Mouse (Mus musculus): ENCODE data around the gene Ybx3. TPM values are rescaled to one million over a fixed set of nuclear protein-coding genes. Genes with fewer than 3 reads are reported as not detected.

Gene Ybx3
- polyA plus RNA-seq, 1 experiment = 132 TPM

- H3K27ac ChIP-seq (ENCODE audit: insufficient read depth, low read depth, low read length) = no peak overlapping the region
- peaks cover 2% of the 10 kb centered on the region; the same call in 1 of the 2 replicates for H3K4me1 ChIP-seq (ENCODE audit: control insufficient read depth, insufficient read depth, insufficient read length, low read length)
- H3K36me3 ChIP-seq (ENCODE audit: control insufficient read depth, insufficient read depth, low read length) = no peaks in the 10 kb centered on the region
- H3K4me3 ChIP-seq (ENCODE audit: low read depth, low read length) = no peak overlapping the region
- TF ChIP-seq POLR2A (IDR thresholded peaks at IDR 0.05; ENCODE audit: low read depth, low read length) = no peak
- TF ChIP-seq CTCF (IDR thresholded peaks at IDR 0.05; ENCODE audit: extremely low read depth, insufficient read length, insufficient replicate concordance, low read depth, low read length) = no peak
- H3K27me3 ChIP-seq (ENCODE audit: control insufficient read depth, insufficient read depth, low read length) = no peaks in the 10 kb centered on the region
Observed at GRCm38 (mm10) chr6:131402606-131403005, 14.3 kb upstream of the Ybx3 start.

- H3K27me3 ChIP-seq (ENCODE audit: control insufficient read depth, insufficient read depth, low read length) = no peaks in the 10 kb centered on the region
- H3K4me1 ChIP-seq (ENCODE audit: control insufficient read depth, insufficient read depth, insufficient read length, low read length) = peaks cover 2% of the 10 kb centered on the region; the same call in 1 of the 2 replicates
- WGBS = 92% methylated on average over 2 of the region's 2 CpGs
- no peak overlapping the region for H3K27ac ChIP-seq (ENCODE audit: insufficient read depth, low read depth, low read length)
- TF ChIP-seq CTCF (IDR thresholded peaks at IDR 0.05; ENCODE audit: extremely low read depth, insufficient read length, insufficient replicate concordance, low read depth, low read length) = no peak
- no peak for TF ChIP-seq POLR2A (IDR thresholded peaks at IDR 0.05; ENCODE audit: low read depth, low read length)
- H3K36me3 ChIP-seq (ENCODE audit: control insufficient read depth, insufficient read depth, low read length) = no peaks in the 10 kb centered on the region
- no peak overlapping the region for H3K4me3 ChIP-seq (ENCODE audit: low read depth, low read length)
Observed at GRCm38 (mm10) chr6:131401259-131401658, 13.0 kb upstream of the Ybx3 start.

GRCm38 (mm10) chr6:131396650-131397049, 8.4 kb upstream of the Ybx3 start:
- H3K27me3 ChIP-seq (ENCODE audit: control insufficient read depth, insufficient read depth, low read length) = no peaks in the 10 kb centered on the region
- no peaks in the 10 kb centered on the region for H3K36me3 ChIP-seq (ENCODE audit: control insufficient read depth, insufficient read depth, low read length)
- TF ChIP-seq POLR2A (IDR thresholded peaks at IDR 0.05; ENCODE audit: low read depth, low read length) = no peak
- no peak for TF ChIP-seq CTCF (IDR thresholded peaks at IDR 0.05; ENCODE audit: extremely low read depth, insufficient read length, insufficient replicate concordance, low read depth, low read length)
- H3K4me1 ChIP-seq (ENCODE audit: control insufficient read depth, insufficient read depth, insufficient read length, low read length) = no peaks in the 10 kb centered on the region; the same call in 1 of the 2 replicates
- H3K27ac ChIP-seq (ENCODE audit: insufficient read depth, low read depth, low read length) = no peak overlapping the region
- 15% methylated on average over 1 of the region's 1 CpGs for WGBS
- no peak overlapping the region for H3K4me3 ChIP-seq (ENCODE audit: low read depth, low read length)

GRCm38 (mm10) chr6:131393873-131394660, 5.8 kb upstream of the Ybx3 start:
- H3K27ac ChIP-seq (ENCODE audit: insufficient read depth, low read depth, low read length) = no peak overlapping the region
- no peaks in the 10 kb centered on the region for H3K27me3 ChIP-seq (ENCODE audit: control insufficient read depth, insufficient read depth, low read length)
- H3K36me3 ChIP-seq (ENCODE audit: control insufficient read depth, insufficient read depth, low read length) = no peaks in the 10 kb centered on the region
- no peak overlapping the region for H3K4me3 ChIP-seq (ENCODE audit: low read depth, low read length)
- WGBS = 75% methylated on average over 4 of the region's 4 CpGs
- TF ChIP-seq POLR2A (IDR thresholded peaks at IDR 0.05; ENCODE audit: low read depth, low read length) (no peak), CTCF (IDR thresholded peaks at IDR 0.05; ENCODE audit: extremely low read depth, insufficient read length, insufficient replicate concordance, low read depth, low read length) (no peak)
- no peaks in the 10 kb centered on the region; the same call in 1 of the 2 replicates for H3K4me1 ChIP-seq (ENCODE audit: control insufficient read depth, insufficient read depth, insufficient read length, low read length)

GRCm38 (mm10) chr6:131387221-131388039, 846 bp downstream of the Ybx3 start:
- Histone ChIP-seq H3K27me3 (ENCODE audit: control insufficient read depth, insufficient read depth, low read length) (no peaks in the 10 kb centered on the region), H3K4me1 (ENCODE audit: control insufficient read depth, insufficient read depth, insufficient read length, low read length) (peaks cover 7% of the 10 kb centered on the region; the same call in 1 of the 2 replicates), H3K4me3 (ENCODE audit: low read depth, low read length) (peak overlapping the region; percentile 86), H3K27ac (ENCODE audit: insufficient read depth, low read depth, low read length) (peak overlapping the region; percentile 71; the same call in 1 of the 2 replicates), H3K36me3 (ENCODE audit: control insufficient read depth, insufficient read depth, low read length) (no peaks in the 10 kb centered on the region)
- under 1% methylated on average over 43 of the region's 43 CpGs for WGBS
- TF ChIP-seq CTCF (IDR thresholded peaks at IDR 0.05; ENCODE audit: extremely low read depth, insufficient read length, insufficient replicate concordance, low read depth, low read length) (no peak), POLR2A (IDR thresholded peaks at IDR 0.05; ENCODE audit: low read depth, low read length) (no peak)

GRCm38 (mm10) chr6:131386416-131387019, 1.8 kb downstream of the Ybx3 start:
- H3K36me3 ChIP-seq (ENCODE audit: control insufficient read depth, insufficient read depth, low read length) = no peaks in the 10 kb centered on the region
- no peaks in the 10 kb centered on the region for H3K27me3 ChIP-seq (ENCODE audit: control insufficient read depth, insufficient read depth, low read length)
- peaks cover 8% of the 10 kb centered on the region; the same call in 1 of the 2 replicates for H3K4me1 ChIP-seq (ENCODE audit: control insufficient read depth, insufficient read depth, insufficient read length, low read length)
- TF ChIP-seq POLR2A (IDR thresholded peaks at IDR 0.05; ENCODE audit: low read depth, low read length) (no peak), CTCF (IDR thresholded peaks at IDR 0.05; ENCODE audit: extremely low read depth, insufficient read length, insufficient replicate concordance, low read depth, low read length) (no peak)
- WGBS = 24% methylated on average over 9 of the region's 9 CpGs
- peak overlapping the region; percentile 6; the same call in 1 of the 2 replicates for H3K4me3 ChIP-seq (ENCODE audit: low read depth, low read length)
- H3K27ac ChIP-seq (ENCODE audit: insufficient read depth, low read depth, low read length) = no peak overlapping the region

Data from small intestine, adult 2 months (tissue).